Mouse (Mus musculus) bone marrow, adult 2 months (tissue): ENCODE measurements around the gene Ccdc33.

Experiments
- CTCF ChIP-seq: fragments of 200-500 bp; IDR thresholded peaks from 2 replicates; pipeline ENCODE4 v1.5.1; 2011; ENCODE audit warnings: low read length, control low read depth; ENCODE audit not compliant: control insufficient read depth, insufficient read depth
- POLR2A ChIP-seq: fragments of 200-500 bp; IDR thresholded peaks from 2 replicates; pipeline ENCODE4 v1.6.1; 2011; ENCODE audit warnings: low read depth, mild to moderate bottlenecking, control low read depth, low read length, borderline replicate concordance; ENCODE audit not compliant: control insufficient read depth

GRCm38 (mm10) chr9:58116024-58116651, 2.5 kb downstream of the Ccdc33 start:
- TF ChIP-seq CTCF: no peak
- no peak for TF ChIP-seq POLR2A
